ENCODE assay signal across 10 mouse cellular contexts in genomic region chr16:4500598-4501385, GRCm38 (mm10). TPM values are rescaled to one million over a fixed set of nuclear protein-coding genes. Genes with fewer than 3 reads are reported as not detected.
DNase-seq lines count a peak whose midpoint lies in the region; ATAC-seq and TF ChIP-seq lines count a peak whose summit lies in the region.
"Had no signal": no experiment of that assay in that cellular context is flagged by ENCODE, and none has a peak within 500 bp of the region (broad histone marks: within the 10 kb centered on the region; RNA-seq: fewer than 3 reads in every experiment).

No protein-coding gene starts in this region.

- no peak overlapping the region for H3K9ac ChIP-seq in lung, postnatal 0 days (replicated peaks; ENCODE audit: low read depth)
- peak overlapping the region; percentile 35 for H3K9ac ChIP-seq in heart, postnatal 0 days (replicated peaks; ENCODE audit: low read depth, low read length)
- H3K9ac ChIP-seq: forebrain, embryonic 13.5 days had no signal

- no peaks in the 10 kb centered on the region for H3K36me3 ChIP-seq in lung, postnatal 0 days (ENCODE audit: insufficient read depth, low read length)
- H3K36me3 ChIP-seq in heart, postnatal 0 days (replicated peaks; ENCODE audit: control insufficient read depth, insufficient read depth, low read length): peaks cover 26% of the 10 kb centered on the region; the same call in 1 of the 2 replicates

- WGBS in lung, postnatal 0 days: 74% methylated on average over 8 of the region's 8 CpGs
- WGBS in heart, postnatal 0 days: 47% methylated on average over 8 of the region's 8 CpGs

- H3K27me3 ChIP-seq in lung, postnatal 0 days (replicated peaks; ENCODE audit: insufficient read depth, low read length): no peaks in the 10 kb centered on the region
- H3K27me3 ChIP-seq in heart, postnatal 0 days (ENCODE audit: control insufficient read depth, insufficient read depth, low read length): no peaks in the 10 kb centered on the region
- H3K27me3 ChIP-seq: forebrain, embryonic 13.5 days had no signal

- H3K4me2 ChIP-seq in lung, postnatal 0 days (replicated peaks; ENCODE audit: low read depth, low read length): no peak overlapping the region
- peak overlapping the region; percentile 20; the same call in 1 of the 2 replicates for H3K4me2 ChIP-seq in heart, postnatal 0 days (ENCODE audit: low read depth, low read length)
- H3K4me2 ChIP-seq: forebrain, embryonic 13.5 days had no signal

- no peaks in the 10 kb centered on the region for H3K9me3 ChIP-seq in lung, postnatal 0 days (ENCODE audit: low read length)
- no peaks in the 10 kb centered on the region for H3K9me3 ChIP-seq in heart, postnatal 0 days (replicated peaks; ENCODE audit: control insufficient read depth, low read length)
- H3K9me3 ChIP-seq: forebrain, embryonic 13.5 days had no signal

- no peaks in the 10 kb centered on the region for H3K4me1 ChIP-seq in lung, postnatal 0 days (ENCODE audit: insufficient read depth, low read depth, low read length)
- peaks cover 42% of the 10 kb centered on the region for H3K4me1 ChIP-seq in heart, postnatal 0 days (ENCODE audit: control insufficient read depth, insufficient read depth)
- H3K4me1 ChIP-seq: forebrain, embryonic 13.5 days had no signal

- no peak for TF ChIP-seq CTCF in lung, postnatal 0 days (IDR thresholded peaks at IDR 0.05)
- TF ChIP-seq CTCF in gastrocnemius, adult 2 months (IDR thresholded peaks at IDR 0.05): no peak
- TF ChIP-seq CTCF in heart, postnatal 0 days (IDR thresholded peaks at IDR 0.05; ENCODE audit: low read depth): no peak

- no peak for DNase-seq in lung, postnatal 0 days (ENCODE audit: low spot score)
- no peak for DNase-seq in lung, postnatal 25 days (ENCODE audit: low spot score)
- peak; percentile 89 for DNase-seq in gastrocnemius, adult 2 months
- peak; percentile 85 for DNase-seq in heart, postnatal 0 days (ENCODE audit: low spot score)
- peak; percentile 37 to 68 for DNase-seq in spleen, postnatal 4 days (ENCODE audit: low spot score in 2 of 2)
- no peak for DNase-seq in cerebellum, postnatal 4 days (ENCODE audit: low spot score in 2 of 2)
- no peak for DNase-seq in retina, postnatal 1 day
- DNase-seq in cerebellum, adult 9-10 months: no peak
- DNase-seq: cerebellum, adult 11-12 months had no signal

- no peak overlapping the region for H3K4me3 ChIP-seq in lung, postnatal 0 days (ENCODE audit: low read depth, low read length)
- peak overlapping the region; percentile 37 for H3K4me3 ChIP-seq in gastrocnemius, adult 2 months
- H3K4me3 ChIP-seq in heart, postnatal 0 days (ENCODE audit: low read depth, low read length): no peak overlapping the region
- H3K4me3 ChIP-seq: forebrain, embryonic 13.5 days had no signal

- no peak for TF ChIP-seq EP300 in lung, postnatal 0 days (IDR thresholded peaks at IDR 0.05)
- TF ChIP-seq EP300 in heart, postnatal 0 days (IDR thresholded peaks at IDR 0.05; ENCODE audit: low read depth): peak; percentile 76; the same call in 1 of the 2 replicates

- intact Hi-C loops in gastrocnemius, adult 2 months (cut with DNase I): no loop called here

- H3K27ac ChIP-seq in lung, postnatal 0 days (ENCODE audit: low read length): no peak overlapping the region
- peak overlapping the region; percentile 87 for H3K27ac ChIP-seq in gastrocnemius, adult 2 months
- H3K27ac ChIP-seq in heart, postnatal 0 days (ENCODE audit: low read depth): peak overlapping the region; percentile 94
- H3K27ac ChIP-seq: forebrain, embryonic 13.5 days had no signal

- 0 out of 2 replicates have a peak, but pooled peaks have one; percentile 26 for ATAC-seq in lung, postnatal 0 days
- ATAC-seq in heart, postnatal 0 days (ENCODE audit: insufficient read depth, low read depth): peak; percentile 90
- ATAC-seq: forebrain, embryonic 13.5 days had no signal

RNA-seq across cellular contexts. Expression of gene Srl, which starts 40.8 kb away (rescaled TPM):
- 5.5 and 6.6 TPM in 2 replicates for polyA plus RNA-seq in lung, postnatal 0 days (2015; fragmentation: Nextera tagmentation; extraction: Ambion mirVana)
- total RNA-seq in gastrocnemius, adult 2 months (2021): 1,000 to 10,000 TPM; 1,026 to 1,225 TPM
- total RNA-seq in heart, postnatal 0 days (2014; rRNA removed; ENCODE audit: low replicate concordance): 910 and 974 TPM in 2 replicates
- 346 and 419 TPM in 2 replicates for polyA plus RNA-seq in heart, postnatal 0 days (2015; fragmentation: Nextera tagmentation; extraction: Ambion mirVana)

RNA-seq across cellular contexts. Expression of gene Tfap4, which starts 58.9 kb away (rescaled TPM):
- 5.7 and 6.4 TPM in 2 replicates for polyA plus RNA-seq in lung, postnatal 0 days (2015; fragmentation: Nextera tagmentation; extraction: Ambion mirVana)
- total RNA-seq in gastrocnemius, adult 2 months (2021): 1 to 10 TPM; 3.0 to 5.1 TPM
- 2.6 and 6.3 TPM in 2 replicates for total RNA-seq in heart, postnatal 0 days (2014; rRNA removed; ENCODE audit: low replicate concordance)
- 2.9 and 3.4 TPM in 2 replicates for polyA plus RNA-seq in heart, postnatal 0 days (2015; fragmentation: Nextera tagmentation; extraction: Ambion mirVana)

Comparison
In these comparisons a context has a peak if more than half of its experiments do, and no peak if none do; other contexts are left out.
1. DNase-seq: peak in gastrocnemius, adult 2 months (single experiment), heart, postnatal 0 days (single experiment) and spleen, postnatal 4 days (2 of 2); none in lung, postnatal 0 days (single experiment), lung, postnatal 25 days (single experiment), cerebellum, postnatal 4 days (0 of 2), retina, postnatal 1 day (single experiment) and cerebellum, adult 9-10 months (single experiment).